Mouse (Mus musculus): ENCODE results near the gene Muc13.

The Muc13 gene

GRCm38 (mm10) chr16:33793846-33794791 is at the start of gene Muc13:
Gene Muc13, plus strand, starts transcription at chr16:33794037.
- in situ Hi-C loops (cut with MseI, MboI), result no loop called here

GRCm38 (mm10) chr16:33744622-33745419 is 49.0 kb upstream of the Muc13 start:
- in situ Hi-C loops (cut with MseI, MboI), result no loop called here

- in situ Hi-C loops (cut with MseI, MboI), result no loop called here
Measured at GRCm38 (mm10) chr16:33745457-33745856, 48.4 kb upstream of the Muc13 start.

GRCm38 (mm10) chr16:33746074-33746676 is 47.7 kb upstream of the Muc13 start:
- in situ Hi-C loops (cut with MseI, MboI), result no loop called here

DNA sequence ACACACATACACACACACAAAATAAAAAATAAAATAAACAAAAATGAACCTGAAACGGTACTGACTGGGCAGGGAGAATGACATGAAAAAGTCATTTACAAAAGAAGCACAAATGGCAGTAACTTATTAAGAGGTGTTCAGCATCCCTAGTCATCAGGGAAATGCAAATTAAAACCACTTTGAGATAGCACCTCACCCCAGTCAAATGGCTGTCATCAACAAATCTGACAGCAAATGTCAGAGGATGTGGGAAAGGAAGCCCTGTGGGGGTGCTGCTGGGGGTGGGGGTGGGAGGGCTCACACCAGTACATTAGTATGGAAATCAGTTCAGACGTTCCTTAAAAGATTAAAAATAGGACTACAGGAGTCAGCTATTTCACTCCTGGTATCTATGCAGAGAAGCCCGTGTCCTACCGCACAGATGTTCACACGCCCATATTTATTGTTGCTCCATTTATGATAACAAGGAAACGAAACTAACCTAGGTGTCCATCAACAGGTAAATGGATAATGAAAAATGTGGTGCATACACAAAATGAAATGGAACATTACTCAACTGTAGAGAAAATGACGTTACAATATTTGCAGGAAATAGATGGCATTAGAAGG is 46.4 kb upstream of the Muc13 start:
- in situ Hi-C loops (cut with MseI, MboI), result no loop called here

- in situ Hi-C loops (cut with MseI, MboI), result no loop called here
Measured at GRCm38 (mm10) chr16:33747994-33748393, 45.8 kb upstream of the Muc13 start.

- in situ Hi-C loops (cut with MseI, MboI), result no loop called here
Measured at GRCm38 (mm10) chr16:33751152-33751551, 42.7 kb upstream of the Muc13 start.

GRCm38 (mm10) chr16:33751590-33751989 is 42.2 kb upstream of the Muc13 start:
- in situ Hi-C loops (cut with MseI, MboI), result no loop called here

- in situ Hi-C loops (cut with MseI, MboI), result no loop called here
Measured at GRCm38 (mm10) chr16:33752904-33753578, 40.8 kb upstream of the Muc13 start.

- in situ Hi-C loops (cut with MseI, MboI), result no loop called here
Measured at GRCm38 (mm10) chr16:33755293-33755692, 38.5 kb upstream of the Muc13 start.

DNA sequence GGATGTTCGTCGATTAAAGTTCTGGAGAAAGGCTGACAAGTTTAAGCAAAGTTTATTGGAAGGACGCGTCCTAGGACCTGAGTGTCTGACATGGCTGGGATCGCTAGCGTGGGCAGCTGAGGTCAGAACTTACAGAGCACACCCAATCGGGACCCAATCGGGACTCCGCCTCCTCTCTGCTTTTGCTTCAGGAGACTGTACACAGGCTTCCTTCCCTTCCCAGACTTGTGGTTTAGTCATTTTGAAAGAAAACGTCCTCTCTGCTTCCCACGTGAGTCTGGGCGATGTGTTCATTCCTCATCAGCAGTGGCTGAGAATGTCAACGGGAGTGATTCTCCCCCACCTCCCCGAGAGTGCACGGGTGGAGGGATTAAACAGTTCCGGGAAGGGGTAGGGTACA is 37.9 kb upstream of the Muc13 start:
- in situ Hi-C loops (cut with MseI, MboI), result no loop called here

DNA sequence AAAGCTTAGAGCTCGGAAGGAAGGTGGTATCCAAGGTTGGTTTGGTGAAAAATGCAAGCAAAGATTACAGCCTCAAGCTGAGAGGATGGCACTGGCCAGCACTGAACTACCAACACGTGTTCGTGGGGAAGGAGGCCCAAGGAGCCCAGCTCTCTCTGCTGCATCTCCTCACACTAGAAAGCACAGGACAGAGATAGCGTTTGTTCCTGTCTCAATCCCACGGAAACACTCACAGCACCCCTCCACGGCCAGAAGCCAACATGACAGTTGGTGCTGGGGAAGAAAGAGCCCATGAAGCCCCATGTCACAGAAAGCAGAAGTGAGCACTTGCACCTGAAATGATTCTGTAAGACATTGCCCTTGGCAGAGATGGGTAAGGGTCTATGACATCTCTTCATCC is 37.4 kb upstream of the Muc13 start:
- in situ Hi-C loops (cut with MseI, MboI), result no loop called here

- in situ Hi-C loops (cut with MseI, MboI), result no loop called here
Measured at GRCm38 (mm10) chr16:33759207-33759606, 34.6 kb upstream of the Muc13 start.

DNA sequence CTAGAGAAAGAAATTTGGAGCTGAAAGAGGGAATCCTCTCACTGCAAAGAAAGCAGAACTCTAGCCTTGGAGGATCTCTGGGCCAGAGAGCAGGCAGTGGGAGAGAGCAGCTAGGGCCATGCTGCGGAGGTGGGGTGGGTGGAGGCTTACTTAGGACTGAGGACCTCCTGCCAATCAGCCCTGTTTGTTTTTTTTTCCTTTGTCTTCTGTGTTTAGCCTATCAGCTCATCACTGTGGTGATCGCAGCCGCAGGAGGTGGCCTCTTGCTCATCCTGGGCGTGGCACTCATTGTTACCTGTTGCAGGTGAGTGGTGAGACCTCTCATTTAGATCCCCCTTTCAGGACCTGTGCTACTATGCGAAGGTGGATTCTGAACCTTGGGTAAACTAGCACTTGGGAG is 33.3 kb upstream of the Muc13 start:
- in situ Hi-C loops (cut with MseI, MboI), result no loop called here

GRCm38 (mm10) chr16:33760996-33761395 is 32.8 kb upstream of the Muc13 start:
- in situ Hi-C loops (cut with MseI, MboI), result no loop called here

- in situ Hi-C loops (cut with MseI, MboI), result no loop called here
Measured at GRCm38 (mm10) chr16:33764501-33765193, 29.2 kb upstream of the Muc13 start.

DNA sequence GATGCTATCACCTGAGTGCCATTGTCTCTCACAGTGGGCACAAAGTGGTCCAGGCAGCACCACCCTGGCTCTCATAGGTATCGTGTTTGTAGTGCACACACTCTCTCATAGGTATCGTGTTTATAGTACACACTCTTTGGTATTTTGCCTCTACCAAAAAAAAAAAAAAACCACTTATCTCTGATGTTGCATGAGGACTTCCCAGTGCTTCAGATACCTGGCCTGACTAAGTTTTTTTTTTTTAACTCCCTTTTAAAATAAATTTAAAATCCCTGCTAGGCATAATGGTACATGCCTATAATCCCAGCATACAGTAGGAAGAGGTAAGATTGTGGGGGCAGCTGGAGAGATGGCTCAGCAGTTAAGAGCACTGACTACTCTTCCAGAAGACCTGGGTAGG is 28.4 kb upstream of the Muc13 start:
- in situ Hi-C loops (cut with MseI, MboI), result no loop called here

- in situ Hi-C loops (cut with MseI, MboI), result no loop called here
Measured at GRCm38 (mm10) chr16:33766309-33766708, 27.5 kb upstream of the Muc13 start.

DNA sequence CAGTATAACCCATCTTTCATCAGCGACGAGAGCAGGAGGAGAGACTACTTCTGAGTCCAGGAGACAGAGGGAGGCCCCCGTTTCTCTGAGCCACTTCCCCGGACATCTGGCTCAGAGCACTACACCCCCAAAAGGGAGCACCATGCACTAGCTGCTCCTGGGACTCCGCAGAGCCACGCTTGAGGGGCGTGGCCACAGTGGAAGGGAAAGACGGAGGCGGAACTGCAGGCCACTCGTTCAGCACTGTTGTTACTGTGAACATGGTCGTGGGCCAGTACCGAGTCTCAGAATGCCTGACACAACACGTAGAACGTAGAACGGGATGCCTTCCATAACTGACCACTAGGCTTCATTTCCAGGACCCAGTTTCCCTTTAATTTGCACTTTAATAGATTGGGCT is 27.1 kb upstream of the Muc13 start:
- in situ Hi-C loops (cut with MseI, MboI), result no loop called here

DNA sequence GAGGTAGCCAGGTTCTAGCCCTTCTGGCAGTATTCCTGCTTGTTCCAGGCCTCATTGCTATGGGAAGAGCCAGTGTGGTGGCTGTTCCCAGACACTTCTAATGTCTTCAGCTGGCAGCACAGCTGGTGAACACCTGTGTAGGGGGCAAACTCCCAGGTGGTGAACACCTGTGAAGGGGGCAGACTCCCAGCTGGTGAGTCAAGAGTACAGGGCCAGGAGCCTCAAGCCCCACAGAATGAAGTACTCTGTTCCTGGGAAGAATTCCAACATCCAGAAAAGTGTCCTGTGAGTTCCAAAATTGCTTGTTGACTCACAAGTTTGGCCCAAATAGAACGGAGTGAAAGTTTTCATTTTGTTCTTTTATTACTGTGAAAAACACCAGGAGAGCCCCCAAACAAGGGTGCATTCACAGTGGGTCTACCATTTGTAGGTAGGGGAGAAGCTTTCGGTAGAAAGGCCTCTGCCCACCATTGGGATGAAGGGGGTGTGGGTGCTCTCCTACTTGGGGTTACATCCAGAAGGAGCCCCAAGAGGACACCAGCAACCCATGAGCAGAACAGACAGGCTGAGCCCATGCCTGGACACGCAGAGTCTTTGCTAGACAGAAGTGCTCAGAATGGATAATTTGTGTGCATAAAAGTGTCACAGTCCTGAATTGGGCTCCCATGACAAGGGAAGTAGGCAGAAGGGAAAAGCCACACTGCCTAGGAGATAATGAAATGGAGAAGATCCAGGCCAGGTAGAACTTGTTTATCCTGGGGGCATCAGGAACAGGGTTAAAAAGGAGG is 25.2 kb upstream of the Muc13 start:
- in situ Hi-C loops (cut with MseI, MboI), result no loop called here

Data from mouse trophoblast stem cell (cell line).